Mouse (Mus musculus) hindbrain, embryonic 10.5 days (tissue): ENCODE measurements around the gene Zfp52. TPM values are rescaled to one million over a fixed set of nuclear protein-coding genes. Genes with fewer than 3 reads are reported as not detected.
A peak's percentile ranks its signal among the peaks of the same experiment; 100 is the strongest.

ENCODE experiments used
- DNase-seq: peaks from one replicate; pipeline ENCODE4 v3.0.0-alpha.2; 2017; ENCODE audit warnings: low spot score
- H3K27ac ChIP-seq: fragments of 300-500 bp; sonication (generic); 2 replicates; pipeline ENCODE4 v1.5.1; 2016; ENCODE audit warnings: mild to moderate bottlenecking, moderate library complexity
- H3K27me3 ChIP-seq: fragments of 300-500 bp; sonication (generic); 2 replicates; pipeline ENCODE4 v1.6.1; 2016; ENCODE audit warnings: mild to moderate bottlenecking; ENCODE audit not compliant: poor library complexity, insufficient read depth, severe bottlenecking
- H3K36me3 ChIP-seq: fragments of 300-500 bp; sonication (generic); 2 replicates; pipeline ENCODE4 v1.6.1; 2016; ENCODE audit warnings: mild to moderate bottlenecking, moderate library complexity
- H3K4me1 ChIP-seq: fragments of 300-500 bp; sonication (generic); replicated peaks from 2 replicates; pipeline ENCODE4 v1.6.1; 2016; ENCODE audit warnings: mild to moderate bottlenecking
- H3K4me3 ChIP-seq: fragments of 300-500 bp; sonication (generic); 2 replicates; pipeline ENCODE4 v1.5.1; 2016; ENCODE audit warnings: mild to moderate bottlenecking, moderate library complexity
- H3K9me3 ChIP-seq: fragments of 300-500 bp; sonication (generic); 2 replicates; pipeline ENCODE4 v1.6.1; 2016; ENCODE audit warnings: mild to moderate bottlenecking, moderate library complexity
- WGBS: fragments of 180-500 bp; shearing (Covaris S2); methylation state at CpG from one replicate; pipeline ENCODE4 v1.1.7; 2016; 5-methylcytosine and 5-hydroxymethylcytosine counted together
- polyA plus RNA-seq: library from polyadenylated mRNA; unstranded; fragments of >200 nt; fragmentation: Nextera tagmentation; extraction: Ambion mirVana; gene quantifications from 2 replicates; pipeline ENCODE4 v1.2.1, GENCODE M21; 2016

Zfp52 gene
- polyA plus RNA-seq, 1 experiment from 2014 or later = 1.5 TPM

- WGBS = 70% methylated on average over 5 of the region's 5 CpGs
Measured at GRCm38 (mm10) chr17:21530645-21531330, 4.6 kb upstream of the Zfp52 start.

GRCm38 (mm10) chr17:21531621-21532020, 3.7 kb upstream of the Zfp52 start:
- no peaks in the 10 kb centered on the region for H3K36me3 ChIP-seq
- DNase-seq = no peak
- no peaks in the 10 kb centered on the region for H3K27me3 ChIP-seq
- peaks cover 24% of the 10 kb centered on the region for H3K4me1 ChIP-seq
- H3K9me3 ChIP-seq = no peaks in the 10 kb centered on the region
- peak overlapping the region; percentile 82 for H3K4me3 ChIP-seq
- 76% methylated on average over 5 of the region's 5 CpGs for WGBS
- peak overlapping the region; percentile 98 for H3K27ac ChIP-seq

More at GRCm38 (mm10) chr17:21530645-21531330, 4.6 kb upstream of the Zfp52 start:
- H3K36me3 ChIP-seq = no peaks in the 10 kb centered on the region
- H3K9me3 ChIP-seq = no peaks in the 10 kb centered on the region
- DNase-seq = no peak
- no peaks in the 10 kb centered on the region for H3K27me3 ChIP-seq
- H3K27ac ChIP-seq = no peak overlapping the region
- no peak overlapping the region for H3K4me3 ChIP-seq
- H3K4me1 ChIP-seq = peaks cover 23% of the 10 kb centered on the region

- peak; percentile 77 for DNase-seq
- no peaks in the 10 kb centered on the region for H3K9me3 ChIP-seq
- no peaks in the 10 kb centered on the region for H3K36me3 ChIP-seq
- H3K27me3 ChIP-seq = no peaks in the 10 kb centered on the region
- under 1% methylated on average over 54 of the region's 54 CpGs for WGBS
- H3K4me3 ChIP-seq = peak overlapping the region; percentile 82
- H3K4me1 ChIP-seq = peaks cover 24% of the 10 kb centered on the region
- H3K27ac ChIP-seq = peak overlapping the region; percentile 98
Measured at GRCm38 (mm10) chr17:21532101-21532951, 3.0 kb upstream of the Zfp52 start.

GRCm38 (mm10) chr17:21533961-21534360, 1.4 kb upstream of the Zfp52 start:
- DNase-seq = no peak
- Histone ChIP-seq H3K27me3 (no peaks in the 10 kb centered on the region), H3K4me3 (no peak overlapping the region), H3K36me3 (no peaks in the 10 kb centered on the region), H3K27ac (no peak overlapping the region), H3K9me3 (no peaks in the 10 kb centered on the region), H3K4me1 (peaks cover 24% of the 10 kb centered on the region)
- 96% methylated on average over 1 of the region's 1 CpGs for WGBS

- Histone ChIP-seq H3K27me3 (no peaks in the 10 kb centered on the region), H3K4me1 (peaks cover 24% of the 10 kb centered on the region), H3K36me3 (no peaks in the 10 kb centered on the region), H3K27ac (no peak overlapping the region), H3K9me3 (no peaks in the 10 kb centered on the region), H3K4me3 (no peak overlapping the region)
- 22% methylated on average over 4 of the region's 4 CpGs for WGBS
- peak; percentile 3 for DNase-seq
Measured at GRCm38 (mm10) chr17:21534460-21535095, 761 bp upstream of the Zfp52 start.

- Histone ChIP-seq H3K9me3 (no peaks in the 10 kb centered on the region), H3K4me1 (peaks cover 24% of the 10 kb centered on the region), H3K4me3 (peak overlapping the region; percentile 58), H3K27ac (no peak overlapping the region), H3K27me3 (no peaks in the 10 kb centered on the region), H3K36me3 (no peaks in the 10 kb centered on the region)
- DNase-seq = no peak
- 44% methylated on average over 7 of the region's 7 CpGs for WGBS
Measured at GRCm38 (mm10) chr17:21536096-21536495, 757 bp downstream of the Zfp52 start.

GRCm38 (mm10) chr17:21536676-21537075, 1.3 kb downstream of the Zfp52 start:
- Histone ChIP-seq H3K27me3 (no peaks in the 10 kb centered on the region), H3K9me3 (no peaks in the 10 kb centered on the region), H3K4me3 (no peak overlapping the region), H3K27ac (no peak overlapping the region), H3K4me1 (peaks cover 21% of the 10 kb centered on the region), H3K36me3 (no peaks in the 10 kb centered on the region)
- 71% methylated on average over 2 of the region's 2 CpGs for WGBS
- DNase-seq = no peak

DNA sequence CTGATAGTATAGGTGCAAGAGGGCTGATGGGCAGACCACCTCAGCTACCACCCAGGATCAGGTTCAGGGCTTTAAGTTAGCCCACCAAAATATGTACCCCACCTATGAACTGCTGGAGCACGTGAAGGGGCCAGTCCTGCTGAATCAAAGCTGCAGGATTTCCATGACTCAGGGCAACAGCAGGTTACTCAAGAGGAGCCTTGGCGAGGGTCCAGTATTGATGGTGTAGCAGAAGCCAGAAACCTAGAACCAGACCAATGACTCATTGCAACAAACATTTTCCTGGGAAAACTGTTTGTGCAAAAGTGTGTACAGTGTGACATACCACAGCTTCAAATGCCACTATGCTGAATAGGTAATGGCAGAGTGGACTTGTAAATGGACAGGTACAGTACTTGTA, 22.5 kb downstream of the Zfp52 start:
- no peaks in the 10 kb centered on the region for H3K4me1 ChIP-seq
- no peaks in the 10 kb centered on the region for H3K27me3 ChIP-seq
- no peaks in the 10 kb centered on the region for H3K9me3 ChIP-seq
- H3K36me3 ChIP-seq = peaks cover 6% of the 10 kb centered on the region; the same call in 1 of the 2 replicates
- DNase-seq = no peak
- H3K27ac ChIP-seq = no peak overlapping the region
- no peak overlapping the region for H3K4me3 ChIP-seq
- 86% methylated on average over 2 of the region's 2 CpGs for WGBS

DNA sequence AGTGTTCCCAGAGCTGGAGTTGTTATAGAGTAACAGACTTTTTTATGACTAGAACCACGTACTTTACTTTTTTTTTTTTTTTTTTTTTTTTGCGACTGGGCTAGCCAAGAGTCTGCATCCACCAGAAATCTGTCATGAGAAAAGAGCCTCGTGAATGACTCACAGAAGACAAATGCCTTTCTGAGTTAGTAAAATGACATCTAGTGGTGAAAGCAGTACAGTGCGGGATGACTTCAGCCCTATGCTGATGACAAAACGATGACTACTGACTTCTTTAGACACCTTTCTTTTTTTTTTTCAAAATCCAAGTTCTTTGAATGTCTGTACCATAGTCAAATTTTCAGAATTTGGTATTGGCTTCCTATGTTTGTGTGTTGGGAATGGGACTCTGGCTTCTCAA, 30.9 kb downstream of the Zfp52 start:
- Histone ChIP-seq H3K27me3 (no peaks in the 10 kb centered on the region), H3K4me3 (peak overlapping the region; percentile 62), H3K4me1 (peaks cover 13% of the 10 kb centered on the region), H3K27ac (peak overlapping the region; percentile 88), H3K36me3 (no peaks in the 10 kb centered on the region), H3K9me3 (no peaks in the 10 kb centered on the region)
- DNase-seq = peak; percentile 14
- 11% methylated on average over 5 of the region's 5 CpGs for WGBS

- H3K4me1 ChIP-seq = peaks cover 13% of the 10 kb centered on the region
- peak; percentile 88 for DNase-seq
- H3K27ac ChIP-seq = peak within 1 kb of the TSS; percentile 88
- peak within 1 kb of the TSS; percentile 62 for H3K4me3 ChIP-seq
- H3K36me3 ChIP-seq = no peaks in the 10 kb centered on the region
- under 1% methylated on average over 29 of the region's 29 CpGs for WGBS
- no peaks in the 10 kb centered on the region for H3K27me3 ChIP-seq
- H3K9me3 ChIP-seq = no peaks in the 10 kb centered on the region
Measured at GRCm38 (mm10) chr17:21566728-21567349, 31.5 kb downstream of the Zfp52 start, which contains the start of gene Zfp948. Zfp948 (plus strand) TSS chr17:21567008.

DNA sequence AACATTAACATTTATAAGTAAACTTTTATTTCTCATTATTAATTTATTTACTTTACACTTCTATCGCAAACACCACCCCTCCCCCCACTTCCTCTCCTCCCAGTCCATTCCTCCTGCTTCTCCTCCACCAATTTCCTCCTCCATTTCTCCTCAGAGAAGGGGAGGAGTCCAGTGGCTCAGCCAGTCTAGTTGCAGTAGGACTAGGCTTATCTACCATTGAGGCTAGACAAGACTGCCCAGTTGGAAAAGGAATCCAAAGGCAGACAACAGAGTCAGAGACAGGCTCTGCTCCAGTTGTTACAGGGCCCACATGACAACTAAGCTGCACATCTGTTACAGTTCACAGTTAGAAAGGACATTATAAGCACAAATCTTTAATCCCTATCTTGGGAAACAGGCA, 32.4 kb downstream of the Zfp52 start:
- Histone ChIP-seq H3K27me3 (no peaks in the 10 kb centered on the region), H3K36me3 (peaks cover 5% of the 10 kb centered on the region; the same call in 1 of the 2 replicates), H3K4me3 (peak overlapping the region; percentile 62), H3K27ac (no peak overlapping the region), H3K9me3 (no peaks in the 10 kb centered on the region), H3K4me1 (peaks cover 13% of the 10 kb centered on the region)
- peak; percentile 26 for DNase-seq
- WGBS = 66% methylated on average over 1 of the region's 1 CpGs

DNA sequence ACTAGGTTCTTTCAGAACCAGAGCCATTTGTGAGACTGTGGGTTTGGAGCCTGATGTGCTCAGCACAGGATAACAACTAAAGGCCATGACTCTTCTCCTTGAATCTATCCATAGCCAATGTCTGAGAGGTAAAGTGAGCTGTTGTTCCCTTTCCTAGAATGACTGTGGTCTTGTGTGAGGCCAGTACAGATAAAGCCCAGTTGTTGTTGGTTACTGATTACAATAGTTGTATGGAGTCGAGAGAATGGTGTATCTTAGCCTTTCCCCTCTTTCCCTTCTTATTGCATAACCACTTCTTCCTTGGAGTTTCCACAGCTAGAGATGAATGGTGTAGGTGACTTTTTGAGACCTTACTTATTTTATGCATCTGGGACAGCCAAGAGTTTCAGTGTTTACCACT, 43.7 kb downstream of the Zfp52 start:
- WGBS = 95% methylated on average over 1 of the region's 1 CpGs
- H3K4me3 ChIP-seq = no peak overlapping the region
- H3K9me3 ChIP-seq = peaks cover 5% of the 10 kb centered on the region; the same call in 1 of the 2 replicates
- H3K36me3 ChIP-seq = peaks cover 68% of the 10 kb centered on the region
- no peaks in the 10 kb centered on the region for H3K27me3 ChIP-seq
- DNase-seq = no peak
- H3K27ac ChIP-seq = no peak overlapping the region
- H3K4me1 ChIP-seq = no peaks in the 10 kb centered on the region
